Mouse (Mus musculus): ENCODE results near the gene Gm17018. TPM values are rescaled to one million over a fixed set of nuclear protein-coding genes. Genes with fewer than 3 reads are reported as not detected.

Gm17018 gene
- polyA plus RNA-seq, 1 experiment from 2014 or later: 50.0 TPM

GRCm38 (mm10) chr19:45580235-45580634 is 19.8 kb downstream of the Gm17018 start:
- Histone ChIP-seq H3K4me2 (replicated peaks) (no peak overlapping the region), H3K9ac (replicated peaks) (no peak overlapping the region), H3K27ac (no peak overlapping the region), H3K4me1 (replicated peaks) (peaks cover 38% of the 10 kb centered on the region), H3K27me3 (peaks cover 71% of the 10 kb centered on the region), H3K36me3 (peaks cover 38% of the 10 kb centered on the region), H3K4me3 (replicated peaks) (no peak overlapping the region), H3K9me3 (no peaks in the 10 kb centered on the region)
- ATAC-seq: peak; percentile 32
- WGBS: 9% methylated on average over 12 of the region's 12 CpGs

- H3K36me3 ChIP-seq: peaks cover 35% of the 10 kb centered on the region
- H3K4me1 ChIP-seq (replicated peaks): peaks cover 29% of the 10 kb centered on the region
- WGBS: 68% methylated on average over 3 of the region's 3 CpGs
- H3K9ac ChIP-seq (replicated peaks): no peak overlapping the region
- H3K4me2 ChIP-seq (replicated peaks): no peak overlapping the region
- H3K27me3 ChIP-seq: peaks cover 71% of the 10 kb centered on the region
- H3K4me3 ChIP-seq (replicated peaks): no peak overlapping the region
- no peak overlapping the region for H3K27ac ChIP-seq
- no peaks in the 10 kb centered on the region for H3K9me3 ChIP-seq
- no peak for ATAC-seq
These were observed 20.8 kb downstream of the Gm17018 start for GRCm38 (mm10) chr19:45581257-45581656.

- Histone ChIP-seq H3K27me3 (peaks cover 71% of the 10 kb centered on the region), H3K9ac (replicated peaks) (no peak overlapping the region; the same call in 1 of the 2 replicates), H3K4me3 (replicated peaks) (no peak overlapping the region), H3K4me1 (replicated peaks) (peaks cover 34% of the 10 kb centered on the region), H3K4me2 (replicated peaks) (no peak overlapping the region), H3K9me3 (no peaks in the 10 kb centered on the region), H3K36me3 (peaks cover 26% of the 10 kb centered on the region), H3K27ac (0 out of 2 replicates have a peak overlapping the region, but pooled peaks have one; percentile 1)
- WGBS: 12% methylated on average over 8 of the region's 8 CpGs
- no peak for ATAC-seq
These were observed 21.7 kb downstream of the Gm17018 start for GRCm38 (mm10) chr19:45582161-45582560.

GRCm38 (mm10) chr19:45583136-45583535 is 22.7 kb downstream of the Gm17018 start:
- H3K36me3 ChIP-seq: peaks cover 18% of the 10 kb centered on the region
- peaks cover 71% of the 10 kb centered on the region for H3K27me3 ChIP-seq
- 91% methylated on average over 6 of the region's 6 CpGs for WGBS
- no peak for ATAC-seq
- H3K4me2 ChIP-seq (replicated peaks): no peak overlapping the region
- H3K4me3 ChIP-seq (replicated peaks): no peak overlapping the region
- H3K9me3 ChIP-seq: no peaks in the 10 kb centered on the region
- H3K9ac ChIP-seq (replicated peaks): no peak overlapping the region
- H3K4me1 ChIP-seq (replicated peaks): peaks cover 34% of the 10 kb centered on the region
- H3K27ac ChIP-seq: no peak overlapping the region

GRCm38 (mm10) chr19:45584856-45585620 is 24.6 kb downstream of the Gm17018 start:
- H3K4me3 ChIP-seq (replicated peaks): no peak overlapping the region
- 0 out of 2 replicates have a peak, but pooled peaks cover 11% of the 10 kb centered on the region for H3K36me3 ChIP-seq
- H3K4me2 ChIP-seq (replicated peaks): no peak overlapping the region
- H3K27me3 ChIP-seq: peaks cover 66% of the 10 kb centered on the region
- 59% methylated on average over 9 of the region's 9 CpGs for WGBS
- H3K9me3 ChIP-seq: no peaks in the 10 kb centered on the region
- ATAC-seq: no peak
- peaks cover 23% of the 10 kb centered on the region for H3K4me1 ChIP-seq (replicated peaks)
- H3K9ac ChIP-seq (replicated peaks): no peak overlapping the region
- no peak overlapping the region for H3K27ac ChIP-seq

GRCm38 (mm10) chr19:45586850-45587249 is 26.4 kb downstream of the Gm17018 start:
- WGBS: 16% methylated on average over 3 of the region's 3 CpGs
- Histone ChIP-seq H3K36me3 (0 out of 2 replicates have a peak, but pooled peaks cover 5% of the 10 kb centered on the region), H3K4me3 (replicated peaks) (no peak overlapping the region), H3K4me1 (replicated peaks) (peaks cover 15% of the 10 kb centered on the region), H3K4me2 (replicated peaks) (no peak overlapping the region), H3K27ac (no peak overlapping the region), H3K9ac (replicated peaks) (no peak overlapping the region), H3K9me3 (no peaks in the 10 kb centered on the region), H3K27me3 (peaks cover 67% of the 10 kb centered on the region)
- ATAC-seq: no peak

- Histone ChIP-seq H3K4me3 (replicated peaks) (no peak overlapping the region), H3K4me1 (replicated peaks) (peaks cover 7% of the 10 kb centered on the region; the same call in 1 of the 2 replicates), H3K27me3 (peaks cover 75% of the 10 kb centered on the region), H3K36me3 (0 out of 2 replicates have a peak, but pooled peaks cover 5% of the 10 kb centered on the region), H3K4me2 (replicated peaks) (no peak overlapping the region), H3K9ac (replicated peaks) (no peak overlapping the region), H3K9me3 (no peaks in the 10 kb centered on the region), H3K27ac (no peak overlapping the region)
- no peak for ATAC-seq
- WGBS: 88% methylated on average over 6 of the region's 6 CpGs
These were observed 27.3 kb downstream of the Gm17018 start for GRCm38 (mm10) chr19:45587509-45588292.

GRCm38 (mm10) chr19:45589761-45590160 is 29.3 kb downstream of the Gm17018 start:
- no peak for ATAC-seq
- Histone ChIP-seq H3K36me3 (0 out of 2 replicates have a peak, but pooled peaks cover 5% of the 10 kb centered on the region), H3K4me3 (replicated peaks) (no peak overlapping the region), H3K4me2 (replicated peaks) (no peak overlapping the region), H3K27me3 (peaks cover 79% of the 10 kb centered on the region), H3K9ac (replicated peaks) (no peak overlapping the region), H3K9me3 (no peaks in the 10 kb centered on the region), H3K27ac (no peak overlapping the region), H3K4me1 (replicated peaks) (peaks cover 9% of the 10 kb centered on the region; the same call in 1 of the 2 replicates)
- WGBS: 95% methylated on average over 6 of the region's 6 CpGs

- H3K27ac ChIP-seq: no peak overlapping the region
- H3K4me3 ChIP-seq (replicated peaks): no peak overlapping the region
- no peak for ATAC-seq
- H3K36me3 ChIP-seq: 0 out of 2 replicates have a peak, but pooled peaks cover 5% of the 10 kb centered on the region
- H3K9ac ChIP-seq (replicated peaks): no peak overlapping the region
- peaks cover 20% of the 10 kb centered on the region for H3K4me1 ChIP-seq (replicated peaks)
- no peak overlapping the region for H3K4me2 ChIP-seq (replicated peaks)
- peaks cover 66% of the 10 kb centered on the region for H3K27me3 ChIP-seq
- WGBS: 92% methylated on average over 7 of the region's 7 CpGs
- no peaks in the 10 kb centered on the region for H3K9me3 ChIP-seq
These were observed 31.3 kb downstream of the Gm17018 start for GRCm38 (mm10) chr19:45591704-45592103.

GRCm38 (mm10) chr19:45592916-45593315 is 32.5 kb downstream of the Gm17018 start:
- Histone ChIP-seq H3K36me3 (0 out of 2 replicates have a peak, but pooled peaks cover 5% of the 10 kb centered on the region), H3K4me2 (replicated peaks) (no peak overlapping the region), H3K4me3 (replicated peaks) (no peak overlapping the region), H3K9ac (replicated peaks) (no peak overlapping the region), H3K9me3 (no peaks in the 10 kb centered on the region), H3K27ac (no peak overlapping the region), H3K4me1 (replicated peaks) (peaks cover 18% of the 10 kb centered on the region), H3K27me3 (peaks cover 57% of the 10 kb centered on the region)
- no peak for ATAC-seq
- 93% methylated on average over 9 of the region's 9 CpGs for WGBS

GRCm38 (mm10) chr19:45594079-45594478 is 33.7 kb downstream of the Gm17018 start:
- Histone ChIP-seq H3K4me3 (replicated peaks) (no peak overlapping the region), H3K27me3 (peaks cover 59% of the 10 kb centered on the region), H3K4me2 (replicated peaks) (no peak overlapping the region), H3K4me1 (replicated peaks) (peaks cover 18% of the 10 kb centered on the region), H3K27ac (no peak overlapping the region), H3K36me3 (no peaks in the 10 kb centered on the region), H3K9me3 (no peaks in the 10 kb centered on the region), H3K9ac (replicated peaks) (no peak overlapping the region)
- ATAC-seq: no peak
- WGBS: 94% methylated on average over 7 of the region's 7 CpGs

GRCm38 (mm10) chr19:45595481-45595880 is 35.1 kb downstream of the Gm17018 start:
- WGBS: 92% methylated on average over 6 of the region's 6 CpGs

More at GRCm38 (mm10) chr19:45595481-45595880, 35.1 kb downstream of the Gm17018 start:
- Histone ChIP-seq H3K4me1 (replicated peaks) (peaks cover 18% of the 10 kb centered on the region), H3K36me3 (no peaks in the 10 kb centered on the region), H3K27ac (no peak overlapping the region), H3K4me3 (replicated peaks) (no peak overlapping the region), H3K9ac (replicated peaks) (no peak overlapping the region), H3K9me3 (no peaks in the 10 kb centered on the region), H3K4me2 (replicated peaks) (no peak overlapping the region), H3K27me3 (peaks cover 66% of the 10 kb centered on the region)
- ATAC-seq: no peak

Data from midbrain, embryonic 13.5 days (tissue).